Mouse (Mus musculus): ENCODE data around the gene Grasp.

The Grasp gene

GRCm38 (mm10) chr15:101277351-101277899, 53.4 kb downstream of the Grasp start:
- no peak for DNase-seq

GRCm38 (mm10) chr15:101278589-101278988, 54.6 kb downstream of the Grasp start:
- no peak for DNase-seq

GRCm38 (mm10) chr15:101279430-101279999, 55.5 kb downstream of the Grasp start:
- no peak for DNase-seq

Data from spleen, adult 18-20 months (tissue).